ENCODE assay signal across 16 mouse cellular contexts in the genomic region with DNA sequence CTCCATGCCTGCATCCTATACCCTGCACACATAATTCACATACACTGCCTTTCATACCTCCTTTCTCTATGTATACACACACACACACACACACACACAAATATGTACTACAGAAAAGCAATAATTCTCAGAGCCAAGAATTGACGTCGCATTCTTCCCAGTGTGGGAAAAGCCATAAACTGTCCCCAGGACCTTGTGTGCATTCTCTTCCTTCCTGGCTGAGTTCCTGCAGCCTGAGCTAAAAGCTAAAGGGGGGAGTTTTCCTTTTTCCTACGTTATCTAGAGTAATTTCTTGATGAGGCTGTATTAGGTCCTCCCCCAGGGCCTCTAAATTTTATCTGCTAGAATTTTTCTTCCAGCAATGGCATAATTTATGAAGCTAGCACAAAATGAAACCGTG.
DNase-seq lines count a peak whose midpoint lies in the region; ATAC-seq and TF ChIP-seq lines count a peak whose summit lies in the region.
"Had no signal": no experiment of that assay in that cellular context is flagged by ENCODE, and none has a peak within 500 bp of the region (broad histone marks: within the 10 kb centered on the region; RNA-seq: fewer than 3 reads in every experiment).

No protein-coding gene starts in this region.

- H3K36me3 ChIP-seq in heart, embryonic 10.5 days, result no peaks in the 10 kb centered on the region
- H3K36me3 ChIP-seq in kidney, embryonic 15.5 days, result no peaks in the 10 kb centered on the region
- no peaks in the 10 kb centered on the region for H3K36me3 ChIP-seq in lung, postnatal 0 days (ENCODE audit: insufficient read depth, low read length)
- H3K36me3 ChIP-seq: embryonic facial prominence, embryonic 15.5 days; forebrain, embryonic 12.5 days; limb, embryonic 13.5 days; midbrain, embryonic 12.5 days had no signal

- no peak for TF ChIP-seq CTCF in lung, postnatal 0 days (IDR thresholded peaks at IDR 0.05)

- H3K4me1 ChIP-seq in heart, embryonic 10.5 days, result peaks cover 7% of the 10 kb centered on the region
- peaks cover 17% of the 10 kb centered on the region for H3K4me1 ChIP-seq in kidney, embryonic 15.5 days
- peaks cover 4% of the 10 kb centered on the region; the same call in 1 of the 2 replicates for H3K4me1 ChIP-seq in lung, postnatal 0 days (ENCODE audit: insufficient read depth, low read depth, low read length)

- peak; percentile 89 for DNase-seq in heart, adult 11 months
- no peak for DNase-seq in heart, embryonic 10.5 days (ENCODE audit: low spot score)
- DNase-seq in kidney, adult 9 months, result peak; percentile 32
- no peak for DNase-seq in kidney, adult 18-20 months
- DNase-seq in lung, postnatal 0 days (ENCODE audit: low spot score), result peak; percentile 50
- DNase-seq in layer of hippocampus, adult 9-11 months, result no peak
- no peak for DNase-seq in layer of hippocampus, adult 18-20 months (ENCODE audit: low spot score in 2 of 2)
- DNase-seq: cerebellum, adult 18-20 months; layer of hippocampus, postnatal 36 days; thymus, postnatal 14 days had no signal

- H3K27ac ChIP-seq in heart, embryonic 10.5 days, result no peak overlapping the region
- 0 out of 2 replicates have a peak overlapping the region, but pooled peaks have one; percentile 69 for H3K27ac ChIP-seq in kidney, embryonic 15.5 days
- no peak overlapping the region for H3K27ac ChIP-seq in lung, postnatal 0 days (ENCODE audit: low read length)
- H3K27ac ChIP-seq: embryonic facial prominence, embryonic 15.5 days; forebrain, embryonic 12.5 days; limb, embryonic 13.5 days; midbrain, embryonic 12.5 days had no signal

- WGBS in heart, embryonic 10.5 days, result 69% methylated on average over 4 of the region's 4 CpGs
- 30% methylated on average over 4 of the region's 4 CpGs for WGBS in kidney, embryonic 15.5 days
- 24% methylated on average over 4 of the region's 4 CpGs for WGBS in lung, postnatal 0 days

- H3K9ac ChIP-seq in kidney, embryonic 15.5 days, result no peak overlapping the region
- H3K9ac ChIP-seq in lung, postnatal 0 days (replicated peaks; ENCODE audit: low read depth), result no peak overlapping the region
- H3K9ac ChIP-seq: embryonic facial prominence, embryonic 15.5 days; forebrain, embryonic 12.5 days; limb, embryonic 13.5 days; midbrain, embryonic 12.5 days had no signal

- H3K4me3 ChIP-seq in heart, embryonic 10.5 days, result no peak overlapping the region
- no peak overlapping the region for H3K4me3 ChIP-seq in kidney, embryonic 15.5 days (replicated peaks)
- no peak overlapping the region for H3K4me3 ChIP-seq in lung, postnatal 0 days (ENCODE audit: low read depth, low read length)
- H3K4me3 ChIP-seq: embryonic facial prominence, embryonic 15.5 days; forebrain, embryonic 12.5 days; limb, embryonic 13.5 days; midbrain, embryonic 12.5 days had no signal

- H3K4me2 ChIP-seq in kidney, embryonic 15.5 days, result no peak overlapping the region
- H3K4me2 ChIP-seq in lung, postnatal 0 days (replicated peaks; ENCODE audit: low read depth, low read length), result no peak overlapping the region
- H3K4me2 ChIP-seq: embryonic facial prominence, embryonic 15.5 days; forebrain, embryonic 12.5 days; limb, embryonic 13.5 days; midbrain, embryonic 12.5 days had no signal

- no peaks in the 10 kb centered on the region for H3K27me3 ChIP-seq in heart, embryonic 10.5 days (ENCODE audit: insufficient read depth, poor library complexity, severe bottlenecking)
- H3K27me3 ChIP-seq in kidney, embryonic 15.5 days, result no peaks in the 10 kb centered on the region
- H3K27me3 ChIP-seq in lung, postnatal 0 days (replicated peaks; ENCODE audit: insufficient read depth, low read length), result no peaks in the 10 kb centered on the region
- H3K27me3 ChIP-seq: embryonic facial prominence, embryonic 15.5 days; forebrain, embryonic 12.5 days; limb, embryonic 13.5 days; midbrain, embryonic 12.5 days; Patski had no signal

- H3K9me3 ChIP-seq in heart, embryonic 10.5 days, result no peaks in the 10 kb centered on the region
- 0 out of 2 replicates have a peak, but pooled peaks cover 3% of the 10 kb centered on the region for H3K9me3 ChIP-seq in kidney, embryonic 15.5 days (replicated peaks)
- no peaks in the 10 kb centered on the region for H3K9me3 ChIP-seq in lung, postnatal 0 days (ENCODE audit: low read length)
- H3K9me3 ChIP-seq: embryonic facial prominence, embryonic 15.5 days; forebrain, embryonic 12.5 days; limb, embryonic 13.5 days; midbrain, embryonic 12.5 days had no signal

- TF ChIP-seq EP300 in lung, postnatal 0 days (IDR thresholded peaks at IDR 0.05), result peak; percentile 84

- 0 out of 2 replicates have a peak, but pooled peaks have one; percentile 33 for ATAC-seq in kidney, embryonic 15.5 days (replicated peaks; ENCODE audit: low FRiP score)
- no peak for ATAC-seq in lung, postnatal 0 days
- ATAC-seq: Patski had no signal

Comparison
In these comparisons a context has a peak if more than half of its experiments do, and no peak if none do; other contexts are left out.
1. DNase-seq: peak in heart, adult 11 months (single experiment), kidney, adult 9 months (single experiment) and lung, postnatal 0 days (single experiment); none in heart, embryonic 10.5 days (single experiment), kidney, adult 18-20 months (single experiment), layer of hippocampus, adult 9-11 months (single experiment) and layer of hippocampus, adult 18-20 months (0 of 2).